Mouse (Mus musculus) olfactory bulb, adult 2 months (tissue): ENCODE data around the gene Id3. TPM values are rescaled to one million over a fixed set of nuclear protein-coding genes. Genes with fewer than 3 reads are reported as not detected.

Experiments used
- H3K27ac ChIP-seq: fragments of 200-500 bp; 2 replicates; pipeline ENCODE4 v1.5.1; 2012; ENCODE audit warnings: low read depth, low read length; ENCODE audit not compliant: insufficient read depth
- H3K4me1 ChIP-seq: fragments of 200-500 bp; 2 replicates; pipeline ENCODE4 v1.6.1; 2012; ENCODE audit warnings: low read length; ENCODE audit not compliant: control insufficient read depth, insufficient read depth
- H3K4me3 ChIP-seq: fragments of 200-500 bp; 2 replicates; pipeline ENCODE4 v1.5.1; 2012; ENCODE audit warnings: mild to moderate bottlenecking, low read depth, low read length, moderate library complexity; ENCODE audit not compliant: insufficient read depth
- CTCF ChIP-seq: fragments of 200-500 bp; IDR thresholded peaks from 2 replicates; pipeline ENCODE4 v1.5.1; 2012; ENCODE audit warnings: low read depth, mild to moderate bottlenecking, low read length, moderate library complexity; ENCODE audit not compliant: insufficient read depth
- POLR2A ChIP-seq: fragments of 200-500 bp; IDR thresholded peaks from 2 replicates; pipeline ENCODE4 v1.6.1; 2012; ENCODE audit warnings: mild to moderate bottlenecking, low read depth, low read length, moderate library complexity; ENCODE audit not compliant: insufficient read depth
- WGBS: fragments of 180-500 bp; shearing (Covaris S2); methylation state at CpG from one replicate; pipeline ENCODE4 v1.1.7; 2018; 5-methylcytosine and 5-hydroxymethylcytosine counted together
- polyA plus RNA-seq: library from polyadenylated mRNA; stranded (reverse); fragments of >200 nt; gene quantifications from 2 replicates; pipeline ENCODE4 v1.2.4, GENCODE M21; 2012; ENCODE audit warnings: low replicate concordance; ENCODE audit not compliant: missing spikeins, insufficient read depth, insufficient read length

Id3 gene
- polyA plus RNA-seq, 1 experiment, result not detected

- H3K4me1 ChIP-seq, result peaks cover 19% of the 10 kb centered on the region
- H3K4me3 ChIP-seq, result no peak overlapping the region
- 93% methylated on average over 7 of the region's 7 CpGs for WGBS
- no peak for TF ChIP-seq CTCF
- TF ChIP-seq POLR2A, result no peak
- no peak overlapping the region for H3K27ac ChIP-seq
Observed at GRCm38 (mm10) chr4:136179456-136179855, 36.2 kb downstream of the Id3 start.

DNA sequence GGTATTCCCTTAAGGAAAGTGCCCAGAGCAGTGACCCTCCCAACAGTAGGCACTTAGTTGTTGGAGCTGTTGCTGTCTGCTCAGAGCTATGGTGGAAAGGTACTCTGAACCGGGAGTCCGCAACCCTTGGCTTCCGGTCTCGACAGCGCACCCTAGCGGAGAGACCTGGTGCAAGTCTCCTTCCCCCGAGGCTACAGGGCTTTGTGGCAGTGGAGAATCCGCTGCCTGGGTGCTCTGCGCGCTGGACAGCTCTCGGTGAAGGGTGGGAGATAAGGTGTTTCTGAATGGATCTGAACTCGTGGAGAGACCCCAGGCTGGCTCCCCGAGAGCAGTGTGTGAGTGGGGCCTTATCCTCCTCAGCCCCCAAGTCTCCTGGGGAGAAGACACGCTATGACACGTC is 36.7 kb downstream of the Id3 start:
- TF ChIP-seq POLR2A, result no peak
- peak; percentile 54; the same call in 1 of the 2 replicates for TF ChIP-seq CTCF
- WGBS, result 9% methylated on average over 15 of the region's 15 CpGs
- Histone ChIP-seq H3K4me1 (peaks cover 19% of the 10 kb centered on the region), H3K4me3 (peak overlapping the region; percentile 42), H3K27ac (no peak overlapping the region)

DNA sequence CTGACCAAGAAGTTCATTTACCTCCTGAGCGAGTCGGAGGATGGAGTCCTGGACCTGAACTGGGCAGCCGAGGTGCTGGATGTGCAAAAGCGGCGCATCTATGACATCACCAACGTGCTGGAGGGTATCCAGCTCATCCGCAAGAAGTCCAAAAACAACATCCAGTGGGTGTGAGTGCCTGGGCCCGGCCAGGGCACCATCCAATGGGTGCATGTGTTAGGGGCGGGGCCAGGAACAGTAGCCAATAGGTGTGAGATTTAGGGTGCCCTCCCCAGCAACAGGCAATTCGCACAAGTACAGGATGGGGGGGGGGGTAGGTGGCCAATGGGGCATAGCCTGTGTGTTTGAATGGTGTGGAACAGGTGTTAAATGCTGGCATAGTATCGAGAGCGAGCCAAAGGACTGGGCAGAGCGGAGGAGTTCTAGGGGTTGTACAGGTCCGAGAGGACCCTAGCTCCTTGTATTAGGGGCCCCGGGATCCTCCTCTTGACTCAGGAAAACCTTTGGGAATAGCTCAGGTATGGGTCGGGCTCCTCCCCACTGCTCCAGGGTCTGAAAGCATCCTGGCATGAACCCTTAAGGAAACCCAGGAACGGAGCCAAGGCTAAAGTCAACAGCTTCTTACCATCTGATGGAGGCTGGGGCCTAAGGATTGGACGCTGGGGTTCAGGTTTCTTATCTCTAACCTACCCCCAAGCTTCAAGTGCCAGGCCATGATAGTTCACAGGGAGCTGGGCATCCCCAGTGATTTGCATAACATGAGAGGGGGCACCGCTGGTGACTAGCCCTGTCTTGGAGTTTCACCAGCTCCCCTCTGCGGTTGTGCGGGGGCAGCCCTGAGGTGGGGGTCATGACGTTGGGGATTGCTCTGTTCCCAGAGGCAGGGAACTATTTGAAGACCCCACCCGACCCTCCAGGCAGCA is 37.4 kb downstream of the Id3 start:
- peak overlapping the region; percentile 42 for H3K4me3 ChIP-seq
- 31% methylated on average over 23 of the region's 23 CpGs for WGBS
- H3K27ac ChIP-seq, result no peak overlapping the region
- H3K4me1 ChIP-seq, result peaks cover 19% of the 10 kb centered on the region
- TF ChIP-seq CTCF (no peak), POLR2A (no peak)

GRCm38 (mm10) chr4:136181367-136181766 is 38.1 kb downstream of the Id3 start:
- peaks cover 19% of the 10 kb centered on the region for H3K4me1 ChIP-seq
- 38% methylated on average over 12 of the region's 12 CpGs for WGBS
- TF ChIP-seq CTCF (no peak), POLR2A (no peak)
- no peak overlapping the region for H3K4me3 ChIP-seq
- H3K27ac ChIP-seq, result no peak overlapping the region

GRCm38 (mm10) chr4:136185375-136185774 is 42.1 kb downstream of the Id3 start:
- peaks cover 7% of the 10 kb centered on the region; the same call in 1 of the 2 replicates for H3K4me1 ChIP-seq
- TF ChIP-seq CTCF (no peak), POLR2A (no peak)
- H3K4me3 ChIP-seq, result no peak overlapping the region
- no peak overlapping the region for H3K27ac ChIP-seq
- 67% methylated on average over 9 of the region's 9 CpGs for WGBS

GRCm38 (mm10) chr4:136186315-136186714 is 43.0 kb downstream of the Id3 start:
- TF ChIP-seq CTCF (no peak), POLR2A (no peak)
- Histone ChIP-seq H3K4me1 (no peaks in the 10 kb centered on the region), H3K27ac (no peak overlapping the region), H3K4me3 (no peak overlapping the region)
- WGBS, result 90% methylated on average over 8 of the region's 8 CpGs

- 78% methylated on average over 23 of the region's 23 CpGs for WGBS
- Histone ChIP-seq H3K4me3 (no peak overlapping the region), H3K27ac (no peak overlapping the region), H3K4me1 (no peaks in the 10 kb centered on the region)
- TF ChIP-seq CTCF, result no peak
- no peak for TF ChIP-seq POLR2A
Observed at GRCm38 (mm10) chr4:136186739-136187472, 43.6 kb downstream of the Id3 start.

DNA sequence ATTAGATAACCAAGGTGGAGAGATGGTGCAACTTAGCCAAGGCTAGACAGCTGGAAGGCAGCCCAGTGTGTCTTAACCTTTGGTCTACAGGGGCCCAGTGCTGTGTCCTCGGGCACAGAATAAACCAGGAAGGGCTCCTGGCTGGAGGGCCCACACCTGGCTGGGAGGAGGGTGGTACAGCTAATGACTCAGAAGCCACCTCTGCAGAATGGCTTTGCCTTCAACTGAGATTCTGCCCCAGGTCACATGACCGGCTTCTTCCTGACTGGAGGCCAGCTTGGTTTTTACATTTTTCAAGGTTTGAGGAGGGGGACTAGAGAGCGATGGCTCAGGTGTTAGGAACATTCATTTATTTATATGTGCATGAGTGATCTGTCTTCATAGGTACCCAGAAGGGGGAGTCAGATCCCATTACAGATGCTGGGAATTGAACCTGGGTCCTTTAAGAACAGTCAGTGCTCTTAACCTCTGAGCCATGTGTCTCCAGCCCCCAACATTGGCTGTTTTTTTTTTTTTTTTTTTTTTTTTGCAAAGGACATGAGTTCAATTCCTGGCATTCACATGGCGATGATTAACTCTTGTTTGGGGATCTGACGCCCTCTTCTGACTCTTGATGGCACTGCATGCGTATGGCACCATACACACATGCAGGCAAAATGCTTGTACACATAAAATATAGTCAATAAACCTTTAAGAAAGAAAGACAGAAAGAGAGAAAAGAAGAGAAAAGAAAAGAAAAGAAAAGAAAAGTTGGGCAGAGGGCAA is 45.9 kb downstream of the Id3 start:
- no peak for TF ChIP-seq CTCF
- no peak for TF ChIP-seq POLR2A
- 88% methylated on average over 6 of the region's 6 CpGs for WGBS

More for the DNA sequence above, 45.9 kb downstream of the Id3 start:
- no peak overlapping the region for H3K27ac ChIP-seq
- H3K4me1 ChIP-seq, result no peaks in the 10 kb centered on the region
- H3K4me3 ChIP-seq, result no peak overlapping the region
